Mouse (Mus musculus): ENCODE results near the gene Cwc27.

GRCm38 (mm10) chr13:104792184-104792583 lies 24.8 kb downstream of the Cwc27 start, which contains the start of gene Srek1ip1:
- TF ChIP-seq MAX (IDR thresholded peaks at IDR 0.05; ENCODE audit: low read depth), result no peak
- TF ChIP-seq POLR2A (IDR thresholded peaks at IDR 0.05; ENCODE audit: insufficient read length, low read depth), result no peak
